Mouse (Mus musculus) gonadal fat pad, adult 2 months (tissue): Measurements from ENCODE around the gene Emcn. TPM values are rescaled to one million over a fixed set of nuclear protein-coding genes. Genes with fewer than 3 reads are reported as not detected.

ENCODE experiments used
- DNase-seq: peaks from one replicate; pipeline ENCODE4 v3.0.0-alpha.2; 2012; ENCODE audit warnings: low read depth
- polyA plus RNA-seq: library from polyadenylated mRNA; depleted of rRNA; stranded (reverse); fragments of >200 nt; gene quantifications from 2 replicates; pipeline ENCODE4 v1.2.3, GENCODE M21; 2012; rRNA removed

Gene Emcn
- 25.9 and 34.3 TPM in 2 replicates for polyA plus RNA-seq

DNA sequence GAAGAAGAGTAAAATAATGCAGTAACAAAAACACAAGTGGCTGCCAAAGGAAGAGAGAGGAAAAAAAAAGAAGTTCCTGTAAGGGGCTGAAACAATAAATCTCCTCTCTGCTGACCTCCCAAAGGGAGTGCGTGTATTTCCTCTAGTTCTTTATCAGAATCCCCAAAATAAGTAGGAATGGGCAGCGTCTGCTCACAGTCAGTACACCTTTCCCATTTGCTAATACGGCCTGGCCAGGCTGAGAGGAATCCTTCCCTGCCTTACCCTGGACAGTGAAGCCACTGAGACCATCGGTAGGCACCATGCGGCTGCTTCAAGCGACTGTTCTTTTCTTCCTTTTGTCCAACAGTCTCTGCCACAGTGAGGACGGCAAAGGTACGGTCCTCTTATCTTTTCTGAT lies at the start of gene Emcn:
Emcn (plus strand) TSS at position 130 of the 400 bp plus-strand sequence.
- no peak for DNase-seq

- peak; percentile 5 for DNase-seq
Observed at GRCm38 (mm10) chr3:137293174-137293591, 47.7 kb upstream of the Emcn start.

- no peak for DNase-seq
Observed at GRCm38 (mm10) chr3:137298230-137298629, 42.6 kb upstream of the Emcn start.

DNA sequence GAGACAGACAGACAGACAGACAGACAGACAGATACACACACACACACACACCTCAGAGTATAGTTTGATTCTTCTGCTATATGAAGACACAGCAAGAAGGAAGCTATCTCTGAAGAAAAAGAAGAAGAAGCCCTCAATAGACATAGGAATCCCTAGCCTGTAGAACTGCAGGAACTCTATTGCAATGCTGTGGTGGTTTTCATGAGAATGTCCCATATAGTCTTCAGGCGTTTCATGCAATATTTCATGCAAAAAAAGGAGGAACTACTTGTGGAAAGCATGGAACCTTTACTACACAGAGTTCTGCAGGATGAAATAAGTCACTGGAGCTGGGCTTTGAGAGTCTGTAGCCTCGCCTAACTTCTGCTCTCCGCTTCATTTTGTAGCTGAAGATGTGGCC lies 40.7 kb upstream of the Emcn start:
- DNase-seq = no peak

GRCm38 (mm10) chr3:137301195-137301594 lies 39.7 kb upstream of the Emcn start:
- no peak for DNase-seq

GRCm38 (mm10) chr3:137302804-137303203 lies 38.1 kb upstream of the Emcn start:
- DNase-seq = no peak

DNA sequence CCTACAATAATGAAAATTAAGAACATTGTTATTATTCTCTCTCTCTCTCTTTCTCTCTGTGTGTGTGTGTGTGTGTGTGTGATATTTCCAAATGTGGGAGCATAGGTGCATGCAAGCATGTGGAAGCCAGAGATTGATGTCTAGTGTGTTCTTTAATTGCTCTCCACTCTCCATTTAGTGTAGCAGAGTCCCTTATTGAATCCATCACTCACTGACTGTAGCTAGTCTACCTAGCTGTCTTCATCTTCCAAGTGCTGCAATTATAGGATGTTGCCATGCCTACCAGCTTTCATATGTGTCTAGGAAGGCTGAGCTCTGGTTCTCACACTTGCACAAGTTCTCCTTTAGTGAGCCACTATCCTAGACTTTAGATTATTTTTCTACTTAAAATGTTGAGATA lies 30.9 kb upstream of the Emcn start:
- DNase-seq = no peak

GRCm38 (mm10) chr3:137312540-137312939 lies 28.3 kb upstream of the Emcn start:
- no peak for DNase-seq

DNA sequence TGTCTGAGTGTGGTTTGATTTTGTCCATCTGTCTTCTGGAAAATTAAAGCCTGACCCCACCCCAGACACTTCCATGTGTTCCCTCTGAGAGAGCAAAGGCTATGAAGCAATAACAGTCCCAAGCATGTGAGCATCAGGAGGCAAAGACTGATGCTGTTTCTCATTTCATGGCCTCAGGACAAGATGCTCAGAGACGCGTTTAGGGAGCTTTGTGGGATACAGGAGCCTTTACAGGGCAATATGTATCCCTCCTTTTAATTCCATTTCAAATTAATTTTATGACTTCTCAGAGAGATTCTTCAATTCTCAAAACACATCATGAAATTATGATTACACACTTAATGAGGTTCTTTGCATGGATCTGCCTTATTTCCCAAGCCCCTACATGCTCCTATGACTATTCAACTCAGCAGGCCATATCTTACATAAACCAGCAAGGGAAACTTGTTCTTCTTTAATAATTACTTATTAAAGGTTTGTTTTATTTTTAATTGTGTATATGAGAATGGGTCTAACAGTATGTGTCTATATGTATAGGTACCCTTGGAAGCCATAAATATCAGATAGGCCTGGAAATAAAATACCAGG lies 27.0 kb upstream of the Emcn start:
- no peak for DNase-seq

DNA sequence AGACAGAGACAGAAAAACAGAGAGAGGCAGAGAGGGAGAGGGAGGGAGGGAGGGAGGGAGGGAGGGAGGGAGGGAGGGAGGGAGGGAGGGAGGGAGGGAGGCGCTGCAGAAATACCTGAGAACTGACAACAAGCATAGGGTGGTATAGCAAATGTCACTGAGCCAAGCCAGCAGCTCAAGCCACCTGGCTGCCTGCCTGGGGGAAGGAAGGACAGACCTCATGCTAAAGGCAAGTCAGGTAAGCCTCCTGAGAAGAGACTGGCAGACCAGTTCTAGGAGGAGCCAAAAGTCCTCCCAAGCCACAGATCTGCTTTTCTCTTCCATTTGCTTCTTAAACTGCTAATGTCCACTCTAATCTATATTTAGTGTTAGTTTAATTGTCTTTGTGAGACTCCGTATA lies 22.5 kb upstream of the Emcn start:
- DNase-seq = no peak

DNA sequence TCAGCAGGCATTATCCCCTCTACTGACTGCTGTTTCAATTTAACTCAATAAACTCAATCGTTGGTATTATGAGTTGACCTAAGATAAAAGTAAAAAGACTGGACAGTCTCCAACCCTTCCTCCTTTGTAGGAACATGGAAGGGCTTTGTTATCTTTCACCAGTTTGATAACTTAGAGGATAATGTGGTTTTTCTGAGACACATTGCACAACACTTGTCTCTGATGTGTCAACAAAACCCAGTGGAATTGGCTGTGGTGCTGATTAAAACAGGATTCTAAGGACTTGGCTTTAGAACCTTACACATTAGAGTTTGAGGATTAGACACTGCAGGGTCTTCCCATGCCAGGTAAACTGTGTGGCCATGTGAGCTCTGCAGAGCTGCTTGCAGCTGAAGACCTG lies 20.9 kb upstream of the Emcn start:
- no peak for DNase-seq

- DNase-seq = no peak
Observed at GRCm38 (mm10) chr3:137322304-137322703, 18.6 kb upstream of the Emcn start.

- DNase-seq = no peak
Observed at GRCm38 (mm10) chr3:137329898-137330297, 11.0 kb upstream of the Emcn start.

DNA sequence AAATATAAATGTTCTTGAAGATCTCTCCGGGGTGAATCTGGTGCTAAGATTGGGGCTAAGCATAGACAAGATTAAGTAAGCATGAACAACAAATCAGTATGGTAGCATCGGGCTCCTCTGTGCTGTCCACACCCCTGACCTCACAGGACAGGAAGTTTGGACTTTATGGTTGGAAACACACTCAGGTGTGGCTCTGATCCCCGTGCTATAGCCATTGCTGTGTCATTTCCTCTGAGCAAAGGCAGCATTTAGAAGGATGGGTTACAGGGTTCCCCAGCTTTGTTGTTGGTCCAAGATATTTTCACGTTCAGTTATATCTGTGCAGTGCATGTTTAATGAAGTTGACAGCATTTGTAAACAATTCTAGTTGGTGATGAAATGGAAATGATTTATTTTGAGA lies 9.9 kb upstream of the Emcn start:
- no peak for DNase-seq

DNA sequence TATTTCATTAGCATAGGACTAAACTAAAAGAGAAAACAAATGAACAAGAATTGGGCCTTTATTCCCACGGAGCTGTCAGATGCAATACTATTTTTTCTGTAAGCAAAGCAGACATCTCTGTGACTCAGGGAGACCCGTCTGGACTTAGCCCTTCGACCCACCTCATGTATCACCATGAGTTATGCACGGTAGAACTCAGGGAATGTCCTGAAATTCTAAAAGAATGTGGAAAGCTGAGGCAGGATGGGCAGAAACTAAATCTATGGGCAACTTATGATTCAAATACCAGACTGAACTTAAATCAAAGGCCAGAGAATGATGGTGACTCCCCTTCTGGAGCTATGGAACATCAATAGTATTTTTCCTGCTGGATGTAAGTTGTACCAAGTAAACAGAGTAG lies 8.3 kb upstream of the Emcn start:
- no peak for DNase-seq

- DNase-seq = no peak
Observed at GRCm38 (mm10) chr3:137335957-137336356, 4.9 kb upstream of the Emcn start.

DNA sequence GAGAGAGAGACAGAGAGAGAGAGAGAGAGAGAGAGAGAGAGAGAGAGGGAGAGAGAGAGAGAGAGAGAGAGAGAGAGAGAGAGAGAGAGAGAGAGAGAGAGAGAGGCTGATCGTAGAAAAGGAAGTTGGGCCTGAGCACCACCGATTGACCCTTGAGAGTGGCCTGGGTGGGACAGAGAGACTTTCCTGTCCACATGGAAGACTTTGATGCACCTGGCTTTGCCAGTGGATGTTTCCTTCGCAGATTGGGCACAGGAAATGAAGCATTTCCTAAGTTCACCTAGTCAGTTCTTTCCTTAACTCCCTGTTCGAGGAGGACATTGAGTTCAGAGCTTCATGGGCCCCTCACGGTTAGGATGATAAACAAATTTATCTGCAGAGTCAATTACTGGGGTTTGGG lies 2.6 kb downstream of the Emcn start:
- DNase-seq = no peak

GRCm38 (mm10) chr3:137351882-137352281 lies 11.0 kb downstream of the Emcn start:
- DNase-seq = no peak

- no peak for DNase-seq
Observed at GRCm38 (mm10) chr3:137356697-137357096, 15.8 kb downstream of the Emcn start.

GRCm38 (mm10) chr3:137367123-137367825 lies 26.4 kb downstream of the Emcn start:
- no peak for DNase-seq

DNA sequence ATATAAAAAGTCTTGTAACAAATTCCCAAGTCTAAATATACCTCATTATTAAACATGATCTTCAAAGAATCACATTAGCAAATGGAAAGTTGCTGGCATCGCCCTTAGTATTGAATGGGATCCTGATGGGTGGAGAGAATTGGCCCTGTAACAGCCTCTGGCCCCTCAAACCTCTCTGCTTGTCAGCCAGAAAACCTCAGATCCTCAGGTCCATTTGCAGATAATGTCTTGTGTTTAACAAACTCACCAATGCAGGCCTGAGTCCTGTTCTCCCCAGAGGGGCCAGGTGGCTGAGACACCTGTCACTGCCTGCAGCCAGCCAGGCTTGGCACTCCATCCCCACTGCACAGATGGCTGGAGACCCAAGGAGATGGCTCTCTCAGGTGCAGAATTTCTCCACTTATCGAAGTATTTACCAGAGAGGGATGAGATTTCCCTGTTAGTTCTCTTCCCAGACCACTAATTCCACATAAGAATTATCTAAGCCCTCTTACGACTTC lies 27.0 kb downstream of the Emcn start:
- DNase-seq = no peak

- no peak for DNase-seq
Observed at GRCm38 (mm10) chr3:137372854-137373253, 32.0 kb downstream of the Emcn start.

- DNase-seq = no peak
Observed at GRCm38 (mm10) chr3:137382311-137382710, 41.4 kb downstream of the Emcn start.

- no peak for DNase-seq
Observed at GRCm38 (mm10) chr3:137395588-137395987, 54.7 kb downstream of the Emcn start.
